Comparison of ENCODE assay signal across 12 mouse cellular contexts in the genomic region with DNA sequence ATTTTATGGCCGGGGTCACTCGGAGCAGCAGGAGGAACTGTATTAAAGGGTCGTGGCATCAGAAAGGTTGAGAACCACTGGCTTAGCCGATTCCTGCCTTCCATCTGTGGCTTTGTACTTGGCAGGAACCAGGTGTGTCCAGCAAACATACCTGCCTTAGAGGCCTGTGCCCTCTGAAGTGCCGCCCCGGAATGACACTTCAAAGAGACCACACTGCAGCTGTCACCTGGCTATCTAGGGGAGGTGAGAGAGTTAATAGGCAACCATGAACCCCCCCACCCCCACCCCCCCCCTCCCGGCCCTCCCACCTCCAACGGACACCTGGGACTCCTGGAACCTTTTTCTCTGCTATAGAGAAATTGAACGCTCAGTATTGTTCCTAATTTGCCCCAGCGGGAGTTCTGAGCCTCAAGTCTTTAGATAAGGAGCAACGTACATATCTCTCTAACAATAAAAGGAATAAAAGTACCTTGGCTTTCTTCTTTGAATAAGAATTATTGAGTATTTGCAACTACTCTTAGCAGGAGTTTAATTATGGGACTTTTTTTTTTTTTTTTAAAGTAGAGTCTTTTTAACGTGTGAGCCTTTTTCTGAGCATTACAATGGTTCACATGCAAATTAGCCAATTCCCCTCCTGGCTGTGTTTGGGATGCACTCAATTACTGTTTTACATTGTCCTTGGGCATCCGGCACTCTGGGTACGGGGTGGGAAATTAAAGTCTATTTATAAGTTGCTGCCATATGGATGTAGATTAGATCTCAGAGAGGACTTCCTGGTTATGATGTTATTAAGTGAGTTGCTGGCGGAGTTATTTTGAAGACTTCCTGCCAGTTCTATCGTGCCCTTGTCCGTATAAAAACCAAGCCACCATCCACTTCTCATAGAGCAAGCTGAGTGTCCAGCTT. TPM values are rescaled to one million over a fixed set of nuclear protein-coding genes. Genes with fewer than 3 reads are reported as not detected.
DNase-seq lines count a peak whose midpoint lies in the region; ATAC-seq and TF ChIP-seq lines count a peak whose summit lies in the region.
"Had no signal": no experiment of that assay in that cellular context is flagged by ENCODE, and none has a peak within 500 bp of the region (broad histone marks: within the 10 kb centered on the region; RNA-seq: fewer than 3 reads in every experiment).

No protein-coding gene starts in this region.

- ATAC-seq in heart, embryonic 14.5 days (ENCODE audit: insufficient number of reproducible peaks, insufficient read depth, low FRiP score, low read depth): no peak; the same call in 1 of the 2 replicates
- ATAC-seq in midbrain, embryonic 15.5 days (replicated peaks): 0 out of 2 replicates have a peak, but pooled peaks have one; percentile 34
- no peak for ATAC-seq in midbrain, embryonic 13.5 days

- no peaks in the 10 kb centered on the region for H3K27me3 ChIP-seq in heart, embryonic 14.5 days (ENCODE audit: control insufficient read depth, insufficient read depth, low read length)
- H3K27me3 ChIP-seq in midbrain, embryonic 15.5 days (replicated peaks): no peaks in the 10 kb centered on the region
- no peaks in the 10 kb centered on the region for H3K27me3 ChIP-seq in midbrain, embryonic 13.5 days
- no peaks in the 10 kb centered on the region for H3K27me3 ChIP-seq in myocyte (ENCODE audit: control insufficient read depth, insufficient read depth, insufficient read length)
- H3K27me3 ChIP-seq: embryonic facial prominence, embryonic 12.5 days; hindbrain, embryonic 12.5 days had no signal

- intact Hi-C loops in left cerebral cortex, postnatal 36 days (cut with DNase I): loop anchor here (10.0 kb wide), 1 partner anchor 105 kb away; no protein-coding TSS in a partner anchor

- H3K4me3 ChIP-seq in heart, embryonic 14.5 days (ENCODE audit: control insufficient read depth in 1 of 2, insufficient read depth in 1 of 2, low read depth in 1 of 2, low read length in 2 of 2): no peak overlapping the region
- no peak overlapping the region for H3K4me3 ChIP-seq in midbrain, embryonic 15.5 days
- H3K4me3 ChIP-seq in midbrain, embryonic 13.5 days (replicated peaks): no peak overlapping the region
- no peak overlapping the region for H3K4me3 ChIP-seq in myocyte
- H3K4me3 ChIP-seq: embryonic facial prominence, embryonic 12.5 days; hindbrain, embryonic 12.5 days; left cerebral cortex, adult 2 months had no signal

- no peak for TF ChIP-seq POLR2A in myocyte (IDR thresholded peaks at IDR 0.05; ENCODE audit: insufficient read length, low read depth)

- H3K79me2 ChIP-seq in myocyte (ENCODE audit: control insufficient read depth, insufficient read depth): no peaks in the 10 kb centered on the region

- H3K9ac ChIP-seq in heart, embryonic 14.5 days (ENCODE audit: low read length): peak overlapping the region; percentile 2; the same call in 1 of the 2 replicates
- H3K9ac ChIP-seq in midbrain, embryonic 15.5 days: no peak overlapping the region
- H3K9ac ChIP-seq in midbrain, embryonic 13.5 days (replicated peaks): no peak overlapping the region
- H3K9ac ChIP-seq: embryonic facial prominence, embryonic 12.5 days; hindbrain, embryonic 12.5 days had no signal

- H3K27ac ChIP-seq in heart, embryonic 14.5 days (replicated peaks in 1 of 2; ENCODE audit: control insufficient read depth in 1 of 2, insufficient read depth in 1 of 2, low read depth in 2 of 2, low read length in 2 of 2): peak overlapping the region; percentile 63 to 67
- no peak overlapping the region for H3K27ac ChIP-seq in midbrain, embryonic 15.5 days
- no peak overlapping the region for H3K27ac ChIP-seq in midbrain, embryonic 13.5 days
- H3K27ac ChIP-seq: embryonic facial prominence, embryonic 12.5 days; hindbrain, embryonic 12.5 days; left cerebral cortex, adult 2 months; macrophage had no signal

- peak overlapping the region; percentile 32; the same call in 1 of the 2 replicates for H3K4me2 ChIP-seq in heart, embryonic 14.5 days (ENCODE audit: low read length)
- H3K4me2 ChIP-seq in midbrain, embryonic 15.5 days: no peak overlapping the region
- no peak overlapping the region for H3K4me2 ChIP-seq in midbrain, embryonic 13.5 days (replicated peaks)
- peak overlapping the region; percentile 54 for H3K4me2 ChIP-seq in myocyte (ENCODE audit: low read depth)
- H3K4me2 ChIP-seq: embryonic facial prominence, embryonic 12.5 days; hindbrain, embryonic 12.5 days had no signal

- DNase-seq in heart, postnatal 4 days: no peak
- DNase-seq in left cerebral cortex, postnatal 36 days (ENCODE audit: low spot score in 2 of 2): no peak
- DNase-seq in right cerebral cortex, postnatal 4 days: no peak
- no peak for DNase-seq in layer of hippocampus, postnatal 25 days (ENCODE audit: extremely low spot score in 1 of 2, low spot score in 1 of 2)

- no peak overlapping the region for H3ac ChIP-seq in myocyte (ENCODE audit: control insufficient read depth, insufficient read length)

- H3K4me1 ChIP-seq in heart, embryonic 14.5 days (ENCODE audit: control insufficient read depth in 2 of 2, insufficient read depth in 2 of 2, low read length in 2 of 2): peaks cover 16 to 20% of the 10 kb centered on the region in 2 experiments
- peaks cover 15% of the 10 kb centered on the region; the same call in 1 of the 2 replicates for H3K4me1 ChIP-seq in midbrain, embryonic 15.5 days
- H3K4me1 ChIP-seq in midbrain, embryonic 13.5 days (replicated peaks): peaks cover 15% of the 10 kb centered on the region

- H3K9me3 ChIP-seq in heart, embryonic 14.5 days (ENCODE audit: control insufficient read depth, low read length): no peaks in the 10 kb centered on the region
- H3K9me3 ChIP-seq in midbrain, embryonic 15.5 days: no peaks in the 10 kb centered on the region
- no peaks in the 10 kb centered on the region for H3K9me3 ChIP-seq in midbrain, embryonic 13.5 days
- H3K9me3 ChIP-seq: embryonic facial prominence, embryonic 12.5 days; hindbrain, embryonic 12.5 days had no signal

- WGBS in heart, embryonic 14.5 days: 48% methylated on average over 17 of the region's 17 CpGs
- 51% methylated on average over 17 of the region's 17 CpGs for WGBS in midbrain, embryonic 15.5 days
- 60% methylated on average over 17 of the region's 17 CpGs for WGBS in midbrain, embryonic 13.5 days

- H3K36me3 ChIP-seq in heart, embryonic 14.5 days (ENCODE audit: control insufficient read depth, insufficient read depth, low read length): no peaks in the 10 kb centered on the region
- H3K36me3 ChIP-seq in midbrain, embryonic 15.5 days (replicated peaks): no peaks in the 10 kb centered on the region
- no peaks in the 10 kb centered on the region for H3K36me3 ChIP-seq in midbrain, embryonic 13.5 days
- no peaks in the 10 kb centered on the region for H3K36me3 ChIP-seq in myocyte (ENCODE audit: control insufficient read depth, insufficient read depth)
- H3K36me3 ChIP-seq: embryonic facial prominence, embryonic 12.5 days; hindbrain, embryonic 12.5 days had no signal

TF ChIP-seq in myocyte, 11 proteins besides CTCF, POLR2A, EP300 and RAD21:
- no peak for TF ChIP-seq CEBPB (IDR thresholded peaks at IDR 0.05; ENCODE audit: insufficient read depth, poor library complexity, severe bottlenecking)
- peak in 1 of 3 experiments; percentile 27 for TF ChIP-seq MYOD1 (IDR thresholded peaks at IDR 0.05; ENCODE audit: control insufficient read depth in 1 of 3, insufficient read length in 2 of 3, low read depth in 2 of 3)

RNA-seq across cellular contexts. Expression of gene Phlda1, which starts 53.5 kb away (rescaled TPM):
- 19.3 and 23.3 TPM in 2 replicates for polyA plus RNA-seq in heart, embryonic 14.5 days (2014; fragmentation: Nextera tagmentation; extraction: Ambion mirVana)
- 10 to 100 TPM; 33.7 to 35.1 TPM for total RNA-seq in heart, postnatal 4 days (2021)
- polyA plus RNA-seq in midbrain, embryonic 15.5 days (2015; fragmentation: Nextera tagmentation; extraction: Ambion mirVana): 35.3 and 35.8 TPM in 2 replicates
- polyA plus RNA-seq in midbrain, embryonic 13.5 days (2015; fragmentation: Nextera tagmentation; extraction: Ambion mirVana): 31.3 and 32.4 TPM in 2 replicates
- polyA plus RNA-seq in myocyte (2012; fragmentation: generic; extraction: Trizol): 56.1 TPM
- total RNA-seq in left cerebral cortex, postnatal 36 days (2021): 10 to 100 TPM; 30.9 to 34.3 TPM
- total RNA-seq in layer of hippocampus, postnatal 25 days (2021): 10 to 100 TPM; 19.6 to 22.3 TPM

Comparison
In these comparisons a context has a peak if more than half of its experiments do, and no peak if none do; other contexts are left out.
1. H3K27ac ChIP-seq: peak in heart, embryonic 14.5 days (2 of 2); none in midbrain, embryonic 15.5 days (single experiment) and midbrain, embryonic 13.5 days (single experiment).
2. H3K4me2 ChIP-seq: peak in heart, embryonic 14.5 days (single experiment) and myocyte (single experiment); none in midbrain, embryonic 15.5 days (single experiment) and midbrain, embryonic 13.5 days (single experiment).